Mouse (Mus musculus) liver, embryonic 15.5 days (tissue): ENCODE measurements around the gene Pard6b. TPM values are rescaled to one million over a fixed set of nuclear protein-coding genes. Genes with fewer than 3 reads are reported as not detected.
A peak's percentile ranks its signal among the peaks of the same experiment; 100 is the strongest.
"Not testable (repeated sequence)": the region's sequence is repeated elsewhere in the genome, so short reads cannot be mapped to it uniquely, and the experiment has no call there.

Source experiments
- ATAC-seq: fragments of 200-750 bp; cut with Nextera tagmentation; 2 replicates; pipeline ENCODE4 v1.8.0; 2017; ENCODE audit warnings: moderate number of reproducible peaks, mild to moderate bottlenecking, moderate library complexity; ENCODE audit not compliant: insufficient read depth
- H3K27ac ChIP-seq: fragments of 300-500 bp; sonication (generic); replicated peaks from 2 replicates; pipeline ENCODE4 v1.5.1; 2015; ENCODE audit warnings: mild to moderate bottlenecking, inconsistent platforms
- H3K27me3 ChIP-seq: fragments of 300-500 bp; sonication (generic); 2 replicates; pipeline ENCODE4 v1.6.1; 2015; ENCODE audit warnings: mild to moderate bottlenecking, inconsistent platforms
- H3K36me3 ChIP-seq: fragments of 300-500 bp; sonication (generic); replicated peaks from 2 replicates; pipeline ENCODE4 v1.6.1; 2015; ENCODE audit warnings: moderate library complexity, mild to moderate bottlenecking, inconsistent platforms
- H3K4me1 ChIP-seq: fragments of 300-500 bp; sonication (generic); replicated peaks from 2 replicates; pipeline ENCODE4 v1.6.1; 2015; ENCODE audit warnings: inconsistent platforms
- H3K4me2 ChIP-seq: fragments of 300-500 bp; sonication (generic); 2 replicates; pipeline ENCODE4 v1.6.1; 2015; ENCODE audit warnings: moderate library complexity, mild to moderate bottlenecking, inconsistent platforms
- H3K4me3 ChIP-seq: fragments of 300-500 bp; sonication (generic); replicated peaks from 2 replicates; pipeline ENCODE4 v1.5.1; 2015; ENCODE audit warnings: mild to moderate bottlenecking, inconsistent platforms
- H3K9ac ChIP-seq: fragments of 300-500 bp; sonication (generic); 2 replicates; pipeline ENCODE4 v1.6.1; 2015; ENCODE audit warnings: moderate library complexity, mild to moderate bottlenecking, inconsistent platforms
- H3K9me3 ChIP-seq: fragments of 300-500 bp; sonication (generic); replicated peaks from 2 replicates; pipeline ENCODE4 v1.6.1; 2016; ENCODE audit warnings: inconsistent platforms
- WGBS: fragments of 180-500 bp; shearing (Covaris S2); methylation state at CpG from one replicate; pipeline ENCODE4 v1.1.7; 2015; ENCODE audit warnings: mixed read lengths; ENCODE audit not compliant: insufficient replicate concordance; 5-methylcytosine and 5-hydroxymethylcytosine counted together
- polyA plus RNA-seq: library from polyadenylated mRNA; unstranded; fragments of >200 nt; fragmentation: Nextera tagmentation; extraction: Ambion mirVana; gene quantifications from 2 replicates; pipeline ENCODE4 v1.2.1, GENCODE M21; 2015

Pard6b gene
- polyA plus RNA-seq, 1 experiment from 2014 or later: 2.6 TPM

DNA sequence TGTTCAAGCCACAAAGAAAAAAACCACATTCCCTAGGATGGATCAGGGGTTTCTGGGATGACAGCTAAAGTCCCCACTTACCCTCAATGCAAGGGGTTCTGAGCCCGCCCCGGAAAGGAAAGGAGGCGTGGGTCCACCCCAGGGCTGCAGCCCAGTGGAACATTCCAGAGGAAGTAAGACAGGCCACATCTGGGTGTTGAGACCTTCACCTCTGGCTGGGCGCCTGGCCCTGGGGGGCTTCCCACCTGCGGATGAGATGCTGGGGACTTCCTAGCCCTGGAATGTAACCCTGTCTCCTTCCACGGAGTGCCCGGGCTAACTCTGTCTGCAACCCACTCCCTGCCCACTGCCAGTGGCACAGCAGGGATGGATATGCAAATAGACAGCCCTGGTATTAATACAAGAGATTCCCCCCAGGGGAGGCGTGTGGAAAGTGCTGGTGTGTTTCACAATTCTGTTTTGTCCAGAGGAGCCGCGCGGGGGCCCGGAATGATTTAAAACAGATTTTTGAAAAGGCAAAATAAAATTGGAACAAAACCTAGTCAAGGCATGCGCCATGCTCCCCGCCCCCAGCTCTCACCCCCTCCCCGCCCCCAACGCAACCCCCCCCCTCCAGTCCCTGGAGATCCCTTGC lies 31.7 kb upstream of the Pard6b start:
- H3K4me2 ChIP-seq: peak overlapping the region; percentile 74
- H3K36me3 ChIP-seq: no peaks in the 10 kb centered on the region
- H3K4me3 ChIP-seq: peak overlapping the region; percentile 47
- H3K9me3 ChIP-seq: no peaks in the 10 kb centered on the region
- no peak overlapping the region for H3K9ac ChIP-seq
- 16% methylated on average over 16 of the region's 16 CpGs for WGBS
- H3K27ac ChIP-seq: no peak overlapping the region
- peaks cover 30% of the 10 kb centered on the region for H3K4me1 ChIP-seq
- H3K27me3 ChIP-seq: peaks cover 44% of the 10 kb centered on the region
- no peak for ATAC-seq

DNA sequence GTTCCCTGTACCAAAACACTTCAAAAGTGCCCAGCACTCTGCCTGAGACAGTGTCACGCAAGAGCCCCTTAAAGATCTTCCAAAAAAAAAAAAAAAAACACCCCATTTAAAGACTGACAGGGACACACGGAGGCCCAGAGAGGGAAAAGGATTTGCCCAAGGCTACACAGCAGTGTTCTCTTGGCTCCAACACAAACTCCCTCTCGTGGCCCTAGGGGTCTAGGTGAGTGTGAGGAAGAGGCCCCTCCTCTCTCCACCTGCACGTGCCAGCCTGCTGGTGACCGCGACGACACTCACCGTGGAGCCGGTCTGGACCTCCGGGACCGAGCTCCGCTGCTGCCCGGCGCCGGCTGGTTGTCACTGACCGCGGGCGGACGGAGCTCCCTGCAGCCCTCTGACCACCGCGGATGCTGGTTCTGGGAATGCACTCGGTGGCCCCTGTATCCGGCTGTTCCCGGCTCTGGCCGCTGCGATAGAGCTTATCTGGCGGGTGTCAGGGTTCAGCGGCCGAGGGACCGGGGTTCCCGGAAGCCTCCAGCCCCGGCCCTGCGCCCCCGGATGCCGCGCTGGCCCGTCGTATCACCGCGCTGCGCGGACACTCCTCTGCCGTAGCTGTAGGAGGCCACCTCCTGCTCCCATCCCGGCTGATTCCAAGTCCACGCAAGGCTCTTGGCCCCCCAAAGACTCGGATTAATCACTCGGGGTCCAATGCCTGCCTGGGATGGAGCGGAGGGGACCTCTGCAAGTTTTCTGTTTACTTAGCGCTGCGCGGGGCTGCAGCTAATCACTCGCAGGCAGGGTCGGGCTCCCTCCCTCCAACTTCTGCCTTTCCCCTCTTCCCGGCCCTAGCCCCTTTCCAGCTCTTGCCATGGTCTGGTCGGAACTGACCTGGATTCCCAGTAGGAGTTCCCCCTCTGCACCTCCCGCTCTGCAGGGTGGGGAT lies 30.5 kb upstream of the Pard6b start:
- Histone ChIP-seq H3K9me3 (no peaks in the 10 kb centered on the region), H3K27ac (no peak overlapping the region), H3K9ac (peak overlapping the region; percentile 27; the same call in 1 of the 2 replicates), H3K4me2 (peak overlapping the region; percentile 74), H3K4me1 (peaks cover 26% of the 10 kb centered on the region), H3K27me3 (peaks cover 44% of the 10 kb centered on the region), H3K4me3 (peak overlapping the region; percentile 47), H3K36me3 (no peaks in the 10 kb centered on the region)
- WGBS: under 1% methylated on average over 56 of the region's 56 CpGs
- peak; percentile 68 for ATAC-seq

DNA sequence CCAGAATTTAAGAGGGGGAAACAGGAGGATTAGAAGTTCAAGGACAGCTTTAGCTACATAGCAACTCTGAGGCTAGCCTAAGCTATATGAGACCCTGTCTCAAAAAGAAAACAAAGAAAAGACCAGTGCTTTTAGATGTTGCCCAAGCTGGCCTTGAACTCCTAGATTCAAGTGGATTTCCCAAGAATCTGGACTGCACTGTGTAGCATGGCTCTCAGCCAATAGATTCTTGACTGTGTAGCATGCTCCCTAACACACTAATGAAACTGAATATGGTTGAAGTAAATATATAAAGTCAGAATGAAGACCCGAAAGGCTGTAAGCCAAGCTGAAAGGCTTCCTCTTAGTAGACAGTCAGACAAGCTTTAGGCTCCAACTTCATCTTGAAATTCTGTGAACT lies 28.6 kb upstream of the Pard6b start:
- Histone ChIP-seq H3K9ac (no peak overlapping the region), H3K4me1 (peaks cover 20% of the 10 kb centered on the region), H3K4me3 (no peak overlapping the region), H3K36me3 (no peaks in the 10 kb centered on the region), H3K27me3 (peaks cover 44% of the 10 kb centered on the region), H3K9me3 (no peaks in the 10 kb centered on the region), H3K4me2 (no peak overlapping the region), H3K27ac (no peak overlapping the region)
- no peak for ATAC-seq
- WGBS: 87% methylated on average over 1 of the region's 1 CpGs

DNA sequence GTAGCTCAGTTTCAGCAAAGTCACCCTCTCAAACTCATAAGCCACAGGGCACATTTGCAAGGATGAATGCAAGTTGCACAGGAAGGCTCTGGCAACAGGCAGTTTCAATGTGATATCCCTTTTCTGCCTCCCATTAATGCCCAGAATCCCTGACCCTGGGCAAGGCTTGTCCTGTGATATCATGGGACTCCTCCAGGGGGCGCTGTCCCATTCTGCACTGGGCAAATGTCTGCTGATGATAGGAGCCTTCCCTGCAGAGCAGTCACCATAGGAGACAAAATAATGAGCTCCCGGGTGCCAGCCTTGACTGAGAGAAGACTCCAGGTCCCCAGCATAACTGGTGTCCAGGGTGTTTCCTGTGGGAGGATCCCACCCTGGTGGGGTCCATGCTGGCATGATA lies 28.1 kb upstream of the Pard6b start:
- peaks cover 20% of the 10 kb centered on the region for H3K4me1 ChIP-seq
- H3K9ac ChIP-seq: no peak overlapping the region
- no peaks in the 10 kb centered on the region for H3K9me3 ChIP-seq
- H3K4me3 ChIP-seq: no peak overlapping the region
- no peaks in the 10 kb centered on the region for H3K36me3 ChIP-seq
- WGBS: 10% methylated on average over 2 of the region's 2 CpGs
- H3K27me3 ChIP-seq: peaks cover 44% of the 10 kb centered on the region
- H3K27ac ChIP-seq: no peak overlapping the region
- H3K4me2 ChIP-seq: no peak overlapping the region
- ATAC-seq: no peak

DNA sequence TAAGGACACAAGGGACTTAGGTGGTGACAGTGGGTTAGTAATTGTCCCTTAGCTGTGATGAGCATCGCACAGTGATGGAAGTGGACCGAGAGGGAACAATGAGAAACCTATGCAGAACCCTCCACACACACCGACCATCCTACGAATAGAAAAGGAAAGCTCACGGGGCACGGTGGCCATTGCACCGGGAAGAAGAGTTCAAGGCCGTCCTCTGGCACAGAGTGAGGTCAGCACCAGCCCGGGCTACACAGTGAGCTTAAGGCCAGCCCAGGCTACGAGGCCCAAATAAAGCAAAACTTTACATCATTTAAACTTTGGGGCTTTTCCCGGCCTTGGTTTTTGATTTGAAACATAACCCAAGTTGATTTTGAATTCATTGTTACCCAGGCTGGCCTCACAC lies 26.7 kb upstream of the Pard6b start:
- WGBS: 70% methylated on average over 11 of the region's 11 CpGs

DNA sequence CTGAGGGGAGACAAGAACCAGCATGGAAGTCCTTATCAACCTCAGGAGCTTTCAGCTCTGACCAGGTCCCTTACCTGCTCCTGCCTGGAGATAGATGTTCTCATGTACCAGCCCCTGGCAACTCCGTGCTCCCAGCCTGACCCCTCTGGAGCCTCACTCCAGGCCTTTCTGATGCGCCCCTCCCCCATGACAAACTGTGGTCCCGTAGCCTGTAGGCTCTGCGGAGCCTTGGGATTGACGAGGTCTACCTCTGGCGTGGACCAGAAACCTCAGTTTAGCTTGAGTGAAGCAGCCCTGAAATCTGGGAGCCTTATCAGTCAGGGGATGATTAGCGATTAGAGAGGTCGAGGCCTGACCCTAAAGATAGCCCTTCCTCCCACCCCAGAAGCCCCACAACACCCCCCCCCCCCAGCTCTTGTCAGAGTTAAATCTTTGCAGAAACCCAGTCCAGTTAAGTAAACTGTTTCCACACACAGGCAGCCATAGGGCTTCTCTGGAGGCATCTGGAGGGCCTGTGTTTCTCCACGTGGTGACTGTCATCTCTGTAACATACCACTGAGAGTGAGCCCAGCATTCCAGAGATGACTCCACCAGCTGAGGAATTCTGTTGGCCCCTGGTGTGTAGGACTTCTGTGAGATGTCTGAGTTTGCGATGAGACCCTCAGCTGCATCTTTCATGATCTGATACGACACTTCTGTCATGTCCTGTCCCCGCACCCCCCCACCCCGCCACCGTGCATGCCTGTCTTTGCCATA lies 24.7 kb upstream of the Pard6b start:
- ATAC-seq: no peak
- peaks cover 5% of the 10 kb centered on the region; the same call in 1 of the 2 replicates for H3K4me1 ChIP-seq
- no peaks in the 10 kb centered on the region for H3K9me3 ChIP-seq
- no peak overlapping the region for H3K4me2 ChIP-seq
- peaks cover 15% of the 10 kb centered on the region for H3K27me3 ChIP-seq
- 45% methylated on average over 14 of the region's 14 CpGs for WGBS
- H3K4me3 ChIP-seq: no peak overlapping the region
- H3K27ac ChIP-seq: no peak overlapping the region
- H3K36me3 ChIP-seq: no peaks in the 10 kb centered on the region
- H3K9ac ChIP-seq: no peak overlapping the region

More for the DNA sequence above, 26.7 kb upstream of the Pard6b start:
- no peaks in the 10 kb centered on the region for H3K36me3 ChIP-seq
- peaks cover 34% of the 10 kb centered on the region for H3K27me3 ChIP-seq
- ATAC-seq: no peak
- H3K4me3 ChIP-seq: no peak overlapping the region
- H3K4me2 ChIP-seq: no peak overlapping the region
- H3K9me3 ChIP-seq: no peaks in the 10 kb centered on the region
- H3K27ac ChIP-seq: no peak overlapping the region
- H3K4me1 ChIP-seq: peaks cover 23% of the 10 kb centered on the region
- H3K9ac ChIP-seq: no peak overlapping the region

DNA sequence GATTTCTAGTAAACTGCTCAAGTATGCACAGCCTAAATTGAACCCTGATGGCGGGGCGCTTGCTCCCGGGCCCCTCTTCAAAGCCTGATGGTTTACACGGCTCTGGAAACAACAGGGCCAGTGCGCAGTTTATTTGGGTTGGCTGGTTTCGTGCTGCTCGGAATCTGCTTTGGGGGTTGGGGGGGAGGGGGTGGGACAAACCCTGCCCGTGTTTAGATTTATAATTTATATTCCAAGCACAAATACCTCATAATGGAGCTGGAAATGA lies 24.2 kb upstream of the Pard6b start:
- 0 out of 2 replicates have a peak, but pooled peaks cover 5% of the 10 kb centered on the region for H3K4me1 ChIP-seq
- H3K9me3 ChIP-seq: no peaks in the 10 kb centered on the region
- no peak overlapping the region for H3K4me3 ChIP-seq
- H3K9ac ChIP-seq: no peak overlapping the region
- ATAC-seq: no peak
- no peak overlapping the region for H3K4me2 ChIP-seq
- H3K27ac ChIP-seq: no peak overlapping the region
- H3K27me3 ChIP-seq: peaks cover 10% of the 10 kb centered on the region
- 52% methylated on average over 8 of the region's 8 CpGs for WGBS
- H3K36me3 ChIP-seq: no peaks in the 10 kb centered on the region

DNA sequence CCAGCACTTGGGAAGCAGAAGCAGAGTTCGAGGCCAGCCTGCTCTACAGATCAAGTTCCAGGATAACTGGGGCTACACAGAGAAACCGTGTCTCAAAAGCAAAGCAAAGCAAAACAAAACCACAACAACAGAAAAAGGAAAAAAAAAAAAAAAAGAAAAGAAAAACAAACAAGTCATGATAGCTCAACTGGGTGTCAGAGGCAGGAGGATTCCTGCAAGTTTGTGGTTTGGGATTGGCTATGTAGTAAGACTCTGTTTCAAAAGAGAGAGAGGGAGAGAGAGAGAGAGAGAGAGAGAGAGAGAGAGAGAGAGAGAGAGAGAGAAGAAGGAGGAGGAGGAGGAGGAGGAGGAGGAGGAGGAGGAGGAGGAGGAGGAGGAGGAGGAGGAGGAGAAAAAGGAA lies 22.9 kb upstream of the Pard6b start:
- H3K27me3 ChIP-seq, H3K4me2 ChIP-seq, H3K9me3 ChIP-seq, H3K36me3 ChIP-seq, ATAC-seq, H3K4me3 ChIP-seq, H3K27ac ChIP-seq, H3K4me1 ChIP-seq, H3K9ac ChIP-seq: not testable (repeated sequence)
- WGBS: 38% methylated on average over 2 of the region's 2 CpGs

DNA sequence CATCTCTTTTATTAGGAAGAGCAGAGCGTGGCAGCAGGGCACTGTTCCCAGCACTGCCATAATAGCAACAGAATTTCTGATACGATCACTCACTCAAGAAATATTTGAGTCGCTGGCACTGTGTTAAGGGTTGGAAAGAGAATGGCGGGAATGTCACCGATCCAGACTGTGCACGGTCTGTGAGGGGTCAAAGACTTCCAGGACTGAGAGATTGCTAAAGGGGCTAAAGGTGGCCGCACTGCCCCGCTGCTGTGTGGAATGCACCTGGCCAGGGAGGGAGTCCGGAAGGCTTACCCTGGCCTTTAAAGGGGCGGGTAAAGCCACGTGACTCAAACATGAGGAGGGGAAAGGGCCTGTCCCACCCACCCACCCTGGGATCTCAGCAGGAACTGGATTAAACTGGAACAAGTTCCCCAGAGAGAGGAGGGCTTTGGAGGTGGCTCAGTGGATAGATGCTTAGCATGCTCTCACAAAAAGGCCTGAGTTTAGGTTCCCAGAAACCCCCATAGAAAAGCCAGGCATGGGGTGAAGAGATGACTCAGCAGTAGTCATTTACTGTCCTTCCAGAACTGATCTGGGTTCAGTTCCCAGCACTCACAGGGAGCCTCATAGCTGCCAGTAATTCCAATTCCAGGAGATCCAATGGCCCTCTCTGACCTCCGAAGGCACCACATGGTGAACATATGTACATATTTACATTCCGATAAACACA lies 22.2 kb upstream of the Pard6b start:
- H3K27ac ChIP-seq: no peak overlapping the region
- no peaks in the 10 kb centered on the region for H3K27me3 ChIP-seq
- H3K4me3 ChIP-seq: no peak overlapping the region
- peak; percentile 74 for ATAC-seq
- no peak overlapping the region for H3K9ac ChIP-seq
- H3K4me1 ChIP-seq: 0 out of 2 replicates have a peak, but pooled peaks cover 5% of the 10 kb centered on the region
- 37% methylated on average over 13 of the region's 13 CpGs for WGBS
- no peaks in the 10 kb centered on the region for H3K36me3 ChIP-seq
- no peak overlapping the region for H3K4me2 ChIP-seq
- H3K9me3 ChIP-seq: no peaks in the 10 kb centered on the region

DNA sequence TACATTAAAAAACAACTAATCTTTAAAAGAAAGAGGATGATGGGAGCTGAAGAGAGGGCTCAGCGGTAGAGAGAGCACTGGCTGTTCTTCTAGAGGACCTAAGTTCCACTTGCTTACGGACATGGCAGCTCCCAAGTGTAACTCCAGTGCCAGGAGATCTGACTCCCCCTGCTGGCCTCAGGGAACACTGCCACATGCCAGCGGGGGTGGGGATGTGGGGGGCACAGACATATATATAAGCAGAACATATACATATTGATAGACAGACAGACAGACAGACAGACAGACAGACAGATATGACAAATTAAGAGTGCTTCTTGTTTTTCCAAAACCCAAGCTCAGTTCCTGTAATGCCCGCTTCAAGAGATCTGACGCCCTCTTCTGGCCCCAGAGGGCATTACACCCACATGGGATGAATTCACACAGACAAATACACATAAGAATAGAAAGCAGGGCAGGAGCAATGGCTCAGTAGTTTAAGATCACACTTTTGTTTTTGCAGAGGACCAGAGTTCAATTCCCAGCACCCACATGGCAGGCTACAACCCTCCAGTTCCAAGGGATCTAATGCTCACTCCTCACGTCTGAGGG lies 21.5 kb upstream of the Pard6b start:
- 70% methylated on average over 6 of the region's 6 CpGs for WGBS
- Histone ChIP-seq H3K9ac (no peak overlapping the region), H3K36me3 (no peaks in the 10 kb centered on the region), H3K4me3 (no peak overlapping the region), H3K4me1 (0 out of 2 replicates have a peak, but pooled peaks cover 5% of the 10 kb centered on the region), H3K27ac (no peak overlapping the region), H3K4me2 (no peak overlapping the region), H3K27me3 (no peaks in the 10 kb centered on the region), H3K9me3 (no peaks in the 10 kb centered on the region)
- no peak for ATAC-seq
